Mouse (Mus musculus) mature B cell (primary cell): ENCODE measurements around the gene Trappc2l.
"Not testable (repeated sequence)": the region's sequence is repeated elsewhere in the genome, so short reads cannot be mapped to it uniquely, and the experiment has no call there.

Experiments
- in situ Hi-C: fragments of 300-500 bp; cut with MboI; formaldehyde crosslinking; loops from 2 replicates; pipeline ENCODE4 v1.14.3; 2019

The Trappc2l gene

GRCm38 (mm10) chr8:122611295-122612133, at the start of gene Trappc2l, which contains the start of gene Galns:
Trappc2l (plus strand) TSS chr8:122611640.
Galns (minus strand) TSS chr8:122611463.
- in situ Hi-C loops = loop anchor here (10.0 kb wide), 2 partner anchors 63 to 223 kb away; no protein-coding TSS in a partner anchor

- in situ Hi-C loops = no loop called here
These were observed 46.8 kb upstream of the Trappc2l start for GRCm38 (mm10) chr8:122564363-122565352.

- in situ Hi-C loops = no loop called here
These were observed 44.7 kb upstream of the Trappc2l start for GRCm38 (mm10) chr8:122566766-122567165.

DNA sequence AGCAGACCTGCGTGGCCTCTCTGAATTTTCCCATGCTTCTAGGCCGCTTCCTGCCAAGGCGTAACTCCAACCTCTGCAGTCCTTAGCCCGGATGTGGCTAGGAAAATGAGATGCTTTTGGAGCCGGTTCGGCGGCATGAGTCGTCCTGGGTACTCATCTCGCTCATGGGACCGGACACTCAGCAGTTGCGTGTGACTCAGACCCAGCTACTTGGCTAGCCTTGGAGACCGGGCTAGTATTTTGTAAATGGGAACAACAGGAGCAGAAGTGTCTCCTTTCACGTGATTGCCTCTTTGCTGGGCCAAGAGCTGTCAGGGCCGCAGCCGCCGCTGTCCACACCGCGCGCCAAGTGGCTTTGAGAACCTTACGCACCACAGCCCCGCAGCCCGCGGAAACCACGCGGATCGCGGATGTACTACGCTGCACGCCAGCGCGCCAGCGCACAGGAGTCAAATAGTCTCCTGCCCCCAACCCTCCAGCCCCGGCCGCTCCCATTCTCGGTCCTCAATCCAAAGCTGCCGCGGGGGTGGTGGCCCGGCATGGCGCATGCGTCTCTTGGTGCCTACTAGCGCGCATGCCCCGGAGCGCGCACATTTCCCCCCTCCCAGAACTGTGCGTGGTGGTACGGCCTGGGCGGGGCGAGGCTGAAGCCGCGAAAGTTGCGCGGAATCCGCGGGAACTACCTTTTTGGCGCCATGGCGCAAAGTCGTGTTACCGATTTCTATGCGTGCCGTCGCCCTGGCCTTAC, 43.9 kb upstream of the Trappc2l start, which contains the start of gene Cdt1:
Gene Cdt1 (plus strand): TSS at position 655 of the 748 bp plus-strand sequence.
- in situ Hi-C loops = no loop called here

DNA sequence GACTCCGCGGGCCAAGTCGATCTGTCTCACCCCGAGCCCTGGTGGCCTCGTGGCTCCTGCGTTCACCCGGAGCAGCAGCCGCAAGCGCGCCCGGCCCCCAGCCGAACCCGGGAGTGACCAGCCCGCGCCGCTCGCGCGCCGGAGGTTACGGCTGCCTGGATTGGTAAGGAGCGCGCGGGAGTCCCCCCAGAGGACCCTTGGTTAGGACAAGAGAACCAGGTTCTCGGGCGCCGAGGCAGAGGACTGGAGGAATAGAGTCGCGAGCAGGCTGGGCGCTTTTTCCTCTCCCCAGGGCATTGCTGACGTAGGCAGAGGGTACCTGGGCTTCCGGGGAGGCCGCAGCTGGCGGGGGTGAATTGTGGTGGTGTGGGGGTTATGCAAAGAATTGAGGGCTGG, 43.3 kb upstream of the Trappc2l start:
- in situ Hi-C loops = no loop called here

DNA sequence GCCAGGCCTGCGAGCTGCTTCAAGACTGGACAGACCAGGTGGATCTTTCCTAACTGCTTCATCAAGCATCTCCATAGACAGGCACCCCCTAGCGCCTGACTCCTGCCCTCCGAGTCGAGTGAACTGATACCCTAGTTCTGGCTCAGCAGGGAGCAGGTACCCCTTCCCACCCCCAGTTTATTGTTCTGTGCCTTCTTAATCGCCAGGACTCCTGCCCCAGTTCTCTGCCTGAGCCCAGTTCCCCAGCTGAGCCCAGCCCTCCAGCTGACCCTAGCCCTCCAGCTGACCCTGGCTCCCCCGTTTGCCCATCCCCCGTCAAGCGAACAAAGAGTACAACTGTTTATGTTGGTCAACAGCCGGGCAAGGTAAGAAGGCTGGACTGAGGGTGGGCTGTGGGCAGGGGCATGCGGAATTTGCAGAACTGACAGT, 42.5 kb upstream of the Trappc2l start:
- in situ Hi-C loops = no loop called here

- in situ Hi-C loops = no loop called here
These were observed 42.1 kb upstream of the Trappc2l start for GRCm38 (mm10) chr8:122569329-122569728.

DNA sequence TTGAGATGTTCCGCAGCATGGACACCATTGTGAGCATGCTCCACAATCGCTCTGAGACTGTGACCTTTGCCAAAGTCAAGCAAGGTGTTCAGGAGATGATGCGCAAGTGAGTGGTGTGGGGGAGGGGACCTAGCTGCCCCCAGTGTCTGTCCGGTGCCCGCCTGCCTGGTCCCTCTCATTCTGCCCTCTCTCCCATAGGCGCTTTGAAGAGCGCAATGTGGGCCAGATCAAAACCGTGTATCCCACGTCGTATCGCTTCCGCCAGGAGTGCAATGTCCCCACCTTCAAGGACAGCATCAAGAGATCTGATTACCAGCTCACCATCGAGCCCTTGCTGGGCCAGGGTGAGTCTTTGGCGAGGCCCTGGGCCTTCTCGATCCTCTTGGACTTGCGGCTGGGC, 41.4 kb upstream of the Trappc2l start:
- in situ Hi-C loops = no loop called here

DNA sequence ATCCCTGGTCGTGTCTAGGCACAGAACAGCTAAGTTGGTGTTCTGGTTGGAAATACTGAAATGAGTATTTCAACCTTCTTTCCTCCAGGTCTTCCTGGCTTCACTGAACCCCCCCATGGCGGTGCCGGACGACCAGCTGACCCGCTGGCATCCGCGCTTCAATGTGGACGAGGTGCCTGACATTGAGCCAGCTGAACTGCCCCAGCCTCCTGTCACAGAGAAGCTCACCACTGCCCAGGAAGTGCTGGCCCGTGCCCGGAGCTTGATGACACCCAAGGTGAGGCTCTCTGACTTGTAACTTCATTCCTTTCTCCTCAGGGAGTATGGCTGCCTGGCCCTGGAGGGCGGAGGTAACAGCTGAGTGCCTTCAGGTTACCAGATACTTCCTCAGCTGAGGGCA, 40.3 kb upstream of the Trappc2l start:
- in situ Hi-C loops = no loop called here

- in situ Hi-C loops = no loop called here
These were observed 39.6 kb upstream of the Trappc2l start for GRCm38 (mm10) chr8:122571750-122572267.

DNA sequence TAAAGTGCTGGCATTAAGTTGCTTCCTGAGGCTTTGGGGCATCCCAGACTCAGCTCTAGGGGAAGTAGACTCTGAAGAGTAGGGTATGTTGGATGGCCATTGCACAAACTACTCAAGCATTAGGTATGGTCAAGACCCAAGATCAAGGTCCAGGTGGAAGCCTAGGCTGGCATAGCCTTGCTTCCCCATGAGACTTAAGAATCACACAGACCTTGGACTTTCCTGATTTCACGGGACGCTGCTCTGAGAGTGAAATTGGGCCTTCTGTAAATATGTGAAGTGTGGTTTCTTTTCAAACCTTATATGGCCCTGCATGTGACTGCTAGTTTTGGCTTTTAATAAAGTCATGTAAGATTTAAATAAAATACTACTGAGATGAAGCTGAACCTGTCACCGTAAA, 38.7 kb upstream of the Trappc2l start:
- in situ Hi-C loops = no loop called here

GRCm38 (mm10) chr8:122573176-122573575, 38.3 kb upstream of the Trappc2l start:
- in situ Hi-C loops = not testable (repeated sequence)

DNA sequence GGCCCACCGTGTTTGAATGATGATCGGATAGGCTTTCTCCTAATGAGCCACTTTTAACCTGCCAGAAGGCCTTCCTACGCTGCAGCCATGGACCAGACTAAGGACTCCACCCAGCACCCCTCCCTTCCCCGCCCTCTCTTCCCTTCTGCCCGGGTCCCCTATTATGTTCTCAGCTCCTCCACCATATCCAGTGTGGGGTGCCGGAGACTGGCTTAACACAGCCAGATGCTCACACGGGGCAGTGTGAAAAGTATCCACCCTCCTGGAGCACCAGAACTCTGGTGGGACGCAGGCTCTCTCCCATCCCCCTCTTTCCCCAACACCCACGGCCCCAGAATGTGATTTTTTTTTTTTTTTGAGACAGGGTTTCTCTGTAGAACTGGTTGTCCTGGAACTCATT, 37.9 kb upstream of the Trappc2l start:
- in situ Hi-C loops = no loop called here

DNA sequence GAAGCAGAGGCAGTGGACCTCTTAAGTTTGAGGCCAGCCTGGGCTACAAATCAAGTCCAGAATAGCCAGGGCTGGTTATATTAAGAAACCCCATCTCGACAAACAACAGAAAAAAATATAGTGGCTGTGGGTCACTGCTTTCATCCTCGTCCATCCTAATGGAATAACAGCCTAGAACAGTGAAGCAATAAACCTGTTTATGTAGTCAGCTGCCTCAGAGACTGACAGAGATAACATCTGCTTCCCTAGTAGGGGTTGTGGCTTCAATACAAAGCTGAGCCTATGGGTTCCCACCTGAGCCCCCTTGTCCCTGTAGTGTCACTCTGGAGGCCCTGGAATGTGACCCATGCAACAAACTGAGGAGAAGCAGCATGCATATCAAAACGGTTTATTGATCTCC, 37.2 kb upstream of the Trappc2l start:
- in situ Hi-C loops = no loop called here

DNA sequence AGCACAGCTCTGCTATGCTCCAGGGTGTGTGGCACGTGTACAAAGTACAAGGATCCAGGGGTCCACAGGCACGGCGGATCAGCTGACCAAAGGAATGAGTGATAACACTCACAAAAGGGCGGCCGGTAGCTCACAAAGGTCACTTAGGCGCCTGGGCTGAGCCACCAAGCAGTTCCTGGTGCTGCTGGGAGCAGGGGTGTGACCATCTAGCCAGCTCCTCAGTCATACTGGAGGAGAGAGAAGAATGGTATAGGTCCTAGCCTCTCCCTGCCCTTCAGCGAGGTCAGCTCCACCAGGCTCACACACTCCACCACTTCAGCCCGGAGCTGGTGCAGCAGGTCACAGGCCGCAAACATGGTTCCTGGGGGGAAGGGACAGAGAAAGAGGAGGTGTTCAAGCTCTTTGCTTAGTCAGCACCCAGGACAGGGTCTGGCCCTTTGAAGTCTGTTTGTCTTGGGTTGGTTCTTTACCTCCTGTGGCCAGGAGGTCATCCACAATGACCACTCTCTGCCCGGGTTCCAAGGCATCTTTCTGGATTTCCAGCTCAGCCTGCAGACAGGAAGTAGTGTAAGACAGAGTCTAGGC, 36.7 kb upstream of the Trappc2l start:
- in situ Hi-C loops = no loop called here

DNA sequence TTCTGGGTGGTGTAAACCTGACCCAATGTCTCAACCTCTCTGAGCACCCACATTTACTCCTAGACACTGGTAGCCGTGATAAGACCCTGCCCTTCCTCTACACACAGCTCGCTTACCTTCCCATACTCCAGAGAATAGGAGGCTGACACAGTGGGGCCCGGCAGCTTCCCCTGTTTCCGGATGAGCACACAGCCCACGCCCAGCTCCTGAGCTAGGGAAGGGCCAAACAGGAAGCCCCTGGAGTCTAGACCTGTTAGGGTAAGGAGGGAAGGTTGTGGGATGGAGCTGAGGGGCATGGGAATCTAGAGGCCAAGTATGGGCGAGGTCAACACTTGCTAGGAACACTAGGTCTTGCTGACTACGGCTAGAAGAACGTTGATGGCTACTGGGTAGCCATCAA, 36.2 kb upstream of the Trappc2l start:
- in situ Hi-C loops = no loop called here

DNA sequence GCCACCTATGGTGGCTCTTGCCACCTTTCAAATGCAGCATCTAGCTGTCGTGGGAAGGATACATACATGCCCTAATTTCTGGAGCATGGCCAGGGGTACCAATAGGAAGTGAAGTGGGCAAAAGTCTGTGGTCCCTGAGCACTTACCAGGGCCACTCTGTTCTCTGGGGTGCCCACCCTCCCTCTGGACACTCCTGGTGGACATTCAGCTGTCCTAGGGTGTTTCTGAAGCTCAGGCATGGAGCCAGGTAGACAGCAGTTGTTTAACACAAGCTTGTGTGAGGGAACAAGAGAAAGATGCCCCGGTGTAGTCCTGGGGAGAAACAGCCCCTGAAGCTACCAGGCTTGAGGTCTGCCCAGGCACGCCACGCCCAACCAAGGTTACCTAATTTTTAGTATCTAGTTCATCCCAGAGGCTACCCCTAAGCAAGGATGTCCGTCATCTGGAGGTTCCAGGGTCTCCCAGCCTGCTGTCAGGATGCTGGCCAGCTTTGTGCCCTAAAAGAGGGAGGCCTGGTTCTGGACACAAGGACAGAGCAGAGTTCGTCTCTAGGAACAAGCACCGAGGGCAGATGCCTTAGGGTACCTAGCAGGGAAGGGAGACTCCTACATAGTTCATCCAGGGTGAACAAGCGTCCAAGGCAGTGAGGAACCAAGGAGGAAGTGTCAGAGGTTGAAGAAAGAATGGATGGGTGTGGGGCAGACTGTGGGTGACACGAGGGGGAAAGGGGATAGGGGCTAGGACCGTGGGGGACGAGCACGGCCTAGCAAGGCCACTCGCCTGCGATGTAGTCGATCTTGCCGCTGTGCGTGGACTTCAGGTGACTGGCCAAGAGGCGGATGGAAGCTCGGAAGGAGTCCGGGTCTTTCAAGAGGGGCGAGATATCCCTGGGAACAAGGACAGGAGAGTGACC, 35.4 kb upstream of the Trappc2l start:
- in situ Hi-C loops = no loop called here

GRCm38 (mm10) chr8:122576648-122577022, 34.8 kb upstream of the Trappc2l start, which contains the start of gene Aprt:
Aprt (minus strand) TSS chr8:122576909.
- in situ Hi-C loops = no loop called here

DNA sequence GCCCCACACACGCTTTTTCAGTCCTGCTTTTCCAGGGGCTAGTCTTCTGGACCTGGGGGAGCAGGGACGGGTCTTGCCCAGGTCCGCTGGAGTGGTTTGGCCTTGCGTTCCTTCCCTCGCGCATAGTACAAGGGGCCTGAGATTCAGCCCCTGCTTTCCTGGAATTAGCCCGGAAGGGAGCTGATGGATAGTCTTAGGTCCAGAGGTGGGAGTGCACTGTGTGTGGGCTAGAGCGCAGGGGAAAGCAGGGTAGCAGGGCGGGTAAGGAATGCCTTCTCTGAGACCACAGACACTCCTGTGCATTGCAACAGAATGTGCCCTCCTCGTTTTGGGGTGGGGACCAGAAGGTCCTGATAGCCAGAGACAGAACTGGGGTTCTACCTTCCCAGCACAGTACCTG, 34.3 kb upstream of the Trappc2l start:
- in situ Hi-C loops = no loop called here

DNA sequence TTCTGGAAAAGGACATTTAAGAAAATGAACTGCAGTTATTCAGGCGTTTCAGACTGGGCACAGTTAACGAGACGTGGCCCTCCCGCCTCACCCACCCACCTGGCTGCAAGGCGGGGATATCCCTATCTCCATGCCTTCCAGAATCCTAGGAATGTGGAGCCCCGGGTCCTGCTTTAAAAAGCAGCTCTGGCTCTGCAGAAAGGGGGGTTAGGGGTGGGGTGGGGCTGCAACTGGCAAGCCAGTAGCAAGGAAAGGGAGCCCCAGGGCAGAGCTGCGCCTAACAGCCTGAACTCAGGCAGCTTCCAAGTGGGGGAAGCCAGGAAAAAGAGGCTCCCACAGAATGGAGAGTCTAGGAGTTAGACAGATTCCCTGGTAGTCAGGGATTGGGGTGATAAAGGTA, 32.2 kb upstream of the Trappc2l start:
- in situ Hi-C loops = no loop called here
